Mouse (Mus musculus): ENCODE measurements around the gene Hip1r. TPM values are rescaled to one million over a fixed set of nuclear protein-coding genes. Genes with fewer than 3 reads are reported as not detected.

Gene Hip1r
- polyA plus RNA-seq, 1 experiment from 2014 or later, result 28.4 TPM

GRCm38 (mm10) chr5:124014180-124014579 is 40.8 kb downstream of the Hip1r start:
- 0 out of 2 replicates have a peak, but pooled peaks cover 3% of the 10 kb centered on the region for H3K36me3 ChIP-seq (ENCODE audit: insufficient read depth, low read length)
- H3K9ac ChIP-seq (ENCODE audit: low read depth, low read length), result no peak overlapping the region
- no peaks in the 10 kb centered on the region for H3K9me3 ChIP-seq (replicated peaks; ENCODE audit: low read length)
- no peak for TF ChIP-seq CTCF (IDR thresholded peaks at IDR 0.05; ENCODE audit: low read depth)
- ATAC-seq (replicated peaks; ENCODE audit: low FRiP score, low read depth), result no peak
- no peak overlapping the region for H3K4me2 ChIP-seq (ENCODE audit: low read length)
- WGBS, result 76% methylated on average over 3 of the region's 3 CpGs
- peaks cover 51% of the 10 kb centered on the region for H3K4me1 ChIP-seq (replicated peaks; ENCODE audit: insufficient read depth, low read length)
- peak overlapping the region; percentile 82 for H3K27ac ChIP-seq
- no peak for DNase-seq (ENCODE audit: low spot score)
- no peaks in the 10 kb centered on the region for H3K27me3 ChIP-seq (ENCODE audit: insufficient read depth, low read length)
- H3K4me3 ChIP-seq (replicated peaks; ENCODE audit: low read depth, low read length), result no peak overlapping the region

DNA sequence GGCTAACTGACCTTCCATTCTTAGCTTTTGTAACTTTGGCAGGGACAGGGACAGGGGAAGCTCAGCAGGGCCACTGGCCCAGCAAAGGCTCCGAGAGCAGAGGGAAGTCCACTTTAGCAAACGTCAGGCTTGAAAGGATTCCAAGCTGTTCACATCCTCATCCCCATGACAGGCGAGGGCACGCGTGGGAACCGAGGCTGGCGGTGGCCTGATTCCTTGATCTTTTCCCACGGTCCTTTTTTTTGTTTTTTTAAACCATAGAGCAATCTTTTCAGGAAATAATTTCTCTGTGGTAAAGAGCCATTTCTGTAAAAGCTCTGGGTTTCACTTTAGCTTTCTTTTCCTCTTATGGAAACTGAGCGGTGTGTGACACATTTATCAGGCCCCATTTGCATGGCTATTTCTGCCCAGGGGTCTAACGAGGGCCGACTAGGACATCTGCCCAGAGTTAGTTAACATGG is 41.4 kb downstream of the Hip1r start:
- WGBS, result 7% methylated on average over 11 of the region's 11 CpGs
- TF ChIP-seq CTCF (IDR thresholded peaks at IDR 0.05; ENCODE audit: low read depth), result no peak
- Histone ChIP-seq H3K4me3 (replicated peaks; ENCODE audit: low read depth, low read length) (no peak overlapping the region), H3K27me3 (ENCODE audit: insufficient read depth, low read length) (no peaks in the 10 kb centered on the region), H3K9me3 (replicated peaks; ENCODE audit: low read length) (no peaks in the 10 kb centered on the region), H3K36me3 (ENCODE audit: insufficient read depth, low read length) (no peaks in the 10 kb centered on the region), H3K4me2 (ENCODE audit: low read length) (peak overlapping the region; percentile 31), H3K9ac (ENCODE audit: low read depth, low read length) (no peak overlapping the region), H3K4me1 (replicated peaks; ENCODE audit: insufficient read depth, low read length) (peaks cover 51% of the 10 kb centered on the region), H3K27ac (peak overlapping the region; percentile 82)
- no peak for DNase-seq (ENCODE audit: low spot score)
- no peak for ATAC-seq (replicated peaks; ENCODE audit: low FRiP score, low read depth)

GRCm38 (mm10) chr5:124015727-124016126 is 42.3 kb downstream of the Hip1r start:
- peaks cover 51% of the 10 kb centered on the region for H3K4me1 ChIP-seq (replicated peaks; ENCODE audit: insufficient read depth, low read length)
- 64% methylated on average over 2 of the region's 2 CpGs for WGBS
- H3K27ac ChIP-seq, result peak overlapping the region; percentile 82; the same call in 1 of the 2 replicates

DNA sequence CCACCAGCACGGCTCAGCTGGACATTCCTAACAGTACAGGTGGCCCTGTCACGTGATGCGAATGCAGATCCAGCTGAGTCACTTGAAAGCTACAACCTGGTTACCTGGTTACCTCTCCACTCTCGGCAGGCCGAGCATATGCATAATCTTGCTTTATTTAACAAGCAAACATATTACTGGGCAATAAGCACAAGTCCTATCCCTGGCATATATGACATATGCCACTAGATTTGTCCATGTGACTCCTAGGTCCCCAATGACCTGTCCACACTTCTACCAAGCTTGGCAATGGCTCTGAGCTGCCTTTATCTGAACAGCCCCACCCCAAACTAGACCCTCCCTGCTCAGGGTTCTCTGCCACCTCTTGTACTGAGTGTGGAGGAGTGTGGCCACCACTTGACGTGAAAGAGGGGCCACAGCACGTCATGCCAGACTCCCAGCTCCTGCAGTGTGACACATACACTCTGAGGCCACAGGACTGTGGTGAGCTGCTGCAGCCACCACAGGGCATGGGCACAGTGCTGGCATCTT is 42.9 kb downstream of the Hip1r start:
- DNase-seq (ENCODE audit: low spot score), result no peak
- 77% methylated on average over 7 of the region's 7 CpGs for WGBS
- peaks cover 47% of the 10 kb centered on the region for H3K4me1 ChIP-seq (replicated peaks; ENCODE audit: insufficient read depth, low read length)

More at GRCm38 (mm10) chr5:124015727-124016126, 42.3 kb downstream of the Hip1r start:
- H3K4me2 ChIP-seq (ENCODE audit: low read length), result no peak overlapping the region
- no peaks in the 10 kb centered on the region for H3K27me3 ChIP-seq (ENCODE audit: insufficient read depth, low read length)
- H3K4me3 ChIP-seq (replicated peaks; ENCODE audit: low read depth, low read length), result no peak overlapping the region
- DNase-seq (ENCODE audit: low spot score), result no peak
- TF ChIP-seq CTCF (IDR thresholded peaks at IDR 0.05; ENCODE audit: low read depth), result no peak
- no peak overlapping the region for H3K9ac ChIP-seq (ENCODE audit: low read depth, low read length)
- ATAC-seq (replicated peaks; ENCODE audit: low FRiP score, low read depth), result no peak
- no peaks in the 10 kb centered on the region for H3K36me3 ChIP-seq (ENCODE audit: insufficient read depth, low read length)
- H3K9me3 ChIP-seq (replicated peaks; ENCODE audit: low read length), result no peaks in the 10 kb centered on the region

DNA sequence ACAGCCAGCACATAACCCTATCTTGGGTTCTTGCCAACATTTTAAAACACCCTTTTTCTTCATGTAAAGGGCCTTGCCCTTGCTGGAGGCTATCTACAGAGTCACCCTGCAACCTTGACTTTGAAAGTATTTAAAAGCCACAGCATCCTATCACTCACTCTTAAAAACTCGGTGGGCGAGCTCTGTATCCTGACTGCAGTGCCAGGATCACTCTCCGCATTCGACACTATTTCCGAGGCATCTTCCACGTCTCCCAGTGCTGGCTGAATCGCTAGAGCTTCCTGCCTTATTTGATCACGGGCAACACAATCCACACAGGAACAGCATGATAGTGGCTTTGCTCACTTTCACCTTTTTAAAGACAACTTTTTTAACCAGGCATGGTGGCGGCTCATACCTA is 44.5 kb downstream of the Hip1r start:
- Histone ChIP-seq H3K27me3 (ENCODE audit: insufficient read depth, low read length) (no peaks in the 10 kb centered on the region), H3K4me2 (ENCODE audit: low read length) (no peak overlapping the region), H3K9ac (ENCODE audit: low read depth, low read length) (no peak overlapping the region), H3K4me1 (replicated peaks; ENCODE audit: insufficient read depth, low read length) (peaks cover 36% of the 10 kb centered on the region), H3K36me3 (ENCODE audit: insufficient read depth, low read length) (no peaks in the 10 kb centered on the region), H3K4me3 (replicated peaks; ENCODE audit: low read depth, low read length) (no peak overlapping the region), H3K9me3 (replicated peaks; ENCODE audit: low read length) (no peaks in the 10 kb centered on the region), H3K27ac (no peak overlapping the region)
- DNase-seq (ENCODE audit: low spot score) (no peak), ATAC-seq (replicated peaks; ENCODE audit: low FRiP score, low read depth) (no peak)
- 63% methylated on average over 9 of the region's 9 CpGs for WGBS
- no peak for TF ChIP-seq CTCF (IDR thresholded peaks at IDR 0.05; ENCODE audit: low read depth)

More for the DNA sequence above, 42.9 kb downstream of the Hip1r start:
- Histone ChIP-seq H3K9me3 (replicated peaks; ENCODE audit: low read length) (no peaks in the 10 kb centered on the region), H3K4me2 (ENCODE audit: low read length) (no peak overlapping the region), H3K9ac (ENCODE audit: low read depth, low read length) (no peak overlapping the region), H3K36me3 (ENCODE audit: insufficient read depth, low read length) (no peaks in the 10 kb centered on the region), H3K27me3 (ENCODE audit: insufficient read depth, low read length) (no peaks in the 10 kb centered on the region), H3K4me3 (replicated peaks; ENCODE audit: low read depth, low read length) (no peak overlapping the region), H3K27ac (0 out of 2 replicates have a peak overlapping the region, but pooled peaks have one; percentile 82)
- TF ChIP-seq CTCF (IDR thresholded peaks at IDR 0.05; ENCODE audit: low read depth), result no peak
- ATAC-seq (replicated peaks; ENCODE audit: low FRiP score, low read depth), result no peak

GRCm38 (mm10) chr5:124018651-124019050 is 45.2 kb downstream of the Hip1r start:
- DNase-seq (ENCODE audit: low spot score) (no peak), ATAC-seq (replicated peaks; ENCODE audit: low FRiP score, low read depth) (no peak)
- peak overlapping the region; percentile 31; the same call in 1 of the 2 replicates for H3K27ac ChIP-seq
- TF ChIP-seq CTCF (IDR thresholded peaks at IDR 0.05; ENCODE audit: low read depth), result no peak
- 76% methylated on average over 9 of the region's 9 CpGs for WGBS
- no peaks in the 10 kb centered on the region for H3K9me3 ChIP-seq (replicated peaks; ENCODE audit: low read length)
- H3K9ac ChIP-seq (ENCODE audit: low read depth, low read length), result no peak overlapping the region
- H3K4me1 ChIP-seq (replicated peaks; ENCODE audit: insufficient read depth, low read length), result peaks cover 36% of the 10 kb centered on the region
- H3K36me3 ChIP-seq (ENCODE audit: insufficient read depth, low read length), result no peaks in the 10 kb centered on the region
- H3K4me2 ChIP-seq (ENCODE audit: low read length), result no peak overlapping the region
- H3K4me3 ChIP-seq (replicated peaks; ENCODE audit: low read depth, low read length), result no peak overlapping the region
- no peaks in the 10 kb centered on the region for H3K27me3 ChIP-seq (ENCODE audit: insufficient read depth, low read length)

All from kidney, postnatal 0 days (tissue).